Mouse (Mus musculus) gastrocnemius, adult 8-10 months (tissue): ENCODE measurements around the gene Stk10. TPM values are rescaled to one million over a fixed set of nuclear protein-coding genes. Genes with fewer than 3 reads are reported as not detected.

Source experiments
- DNase-seq, 2 experiments: peaks; one replicate each; pipeline ENCODE4 v3.0.0; 2022; ENCODE audit warnings: low spot score in 2 of 2
- total RNA-seq, 4 experiments: library from RNA; stranded (reverse); gene quantifications; 2 replicates each; pipeline ENCODE4 v1.2.4; 2022

Gene Stk10
- total RNA-seq, 4 experiments from 2014 or later, result 1.2 to 2.4 (median 1.9) TPM

DNA sequence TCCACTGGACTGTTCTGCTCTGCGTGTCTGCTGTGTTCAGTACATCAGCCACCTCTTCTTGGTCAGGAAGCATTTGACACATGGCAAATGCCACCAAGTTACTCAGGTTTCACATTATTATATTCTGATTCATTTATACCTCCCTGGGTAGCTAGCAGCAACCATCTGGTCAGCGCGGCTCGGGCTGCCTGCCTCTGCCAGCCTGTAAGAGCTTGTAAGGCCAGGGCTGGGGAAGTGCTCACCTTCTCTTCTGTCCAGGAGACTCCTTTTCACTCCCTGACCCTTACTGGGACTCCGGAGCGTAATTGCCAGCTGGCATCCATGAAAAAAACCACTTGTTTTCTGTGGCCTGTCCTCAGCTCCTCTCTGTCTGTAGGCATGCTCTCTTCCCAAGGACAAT, 16.1 kb downstream of the Stk10 start:
- no peak for DNase-seq

DNA sequence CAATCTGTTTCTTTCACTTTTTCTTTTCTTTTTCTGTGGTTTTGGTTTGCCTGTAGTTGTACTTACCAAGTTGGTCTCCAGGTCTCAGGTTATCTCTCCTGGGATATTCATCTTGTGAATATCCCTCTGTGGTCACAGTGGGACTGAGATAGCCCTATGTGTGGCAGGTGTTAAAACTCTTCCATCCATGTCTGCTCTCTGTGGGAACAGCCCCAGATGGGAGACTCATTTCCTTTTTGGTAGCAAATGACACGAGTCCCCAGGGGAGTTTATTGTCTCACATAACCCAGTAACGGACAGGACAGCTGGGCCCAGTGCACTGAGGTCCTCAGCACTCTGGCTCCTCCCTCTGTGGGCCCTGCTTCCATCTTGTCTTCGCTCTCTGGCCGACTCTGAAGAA, 17.0 kb downstream of the Stk10 start:
- DNase-seq, result no peak

DNA sequence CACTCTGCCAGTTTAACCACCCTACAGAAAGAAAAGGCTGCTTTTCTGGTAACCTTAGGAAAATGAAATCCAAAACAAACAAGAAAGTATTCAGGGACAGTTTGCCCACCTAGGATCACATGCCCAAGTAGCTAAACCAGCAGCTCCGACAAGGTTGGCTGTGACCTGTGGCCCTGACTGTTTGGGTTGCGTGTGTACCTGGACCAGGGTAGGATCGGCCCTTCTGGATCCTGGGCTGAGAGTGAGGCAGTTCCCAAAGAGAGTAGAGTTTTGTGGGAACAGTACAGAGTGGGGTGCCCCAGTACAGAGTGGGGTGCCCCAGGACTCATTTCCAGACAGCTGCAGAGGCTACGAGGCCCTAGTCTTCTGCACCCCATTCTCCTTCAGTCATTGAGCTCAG, 18.0 kb downstream of the Stk10 start:
- no peak for DNase-seq

DNA sequence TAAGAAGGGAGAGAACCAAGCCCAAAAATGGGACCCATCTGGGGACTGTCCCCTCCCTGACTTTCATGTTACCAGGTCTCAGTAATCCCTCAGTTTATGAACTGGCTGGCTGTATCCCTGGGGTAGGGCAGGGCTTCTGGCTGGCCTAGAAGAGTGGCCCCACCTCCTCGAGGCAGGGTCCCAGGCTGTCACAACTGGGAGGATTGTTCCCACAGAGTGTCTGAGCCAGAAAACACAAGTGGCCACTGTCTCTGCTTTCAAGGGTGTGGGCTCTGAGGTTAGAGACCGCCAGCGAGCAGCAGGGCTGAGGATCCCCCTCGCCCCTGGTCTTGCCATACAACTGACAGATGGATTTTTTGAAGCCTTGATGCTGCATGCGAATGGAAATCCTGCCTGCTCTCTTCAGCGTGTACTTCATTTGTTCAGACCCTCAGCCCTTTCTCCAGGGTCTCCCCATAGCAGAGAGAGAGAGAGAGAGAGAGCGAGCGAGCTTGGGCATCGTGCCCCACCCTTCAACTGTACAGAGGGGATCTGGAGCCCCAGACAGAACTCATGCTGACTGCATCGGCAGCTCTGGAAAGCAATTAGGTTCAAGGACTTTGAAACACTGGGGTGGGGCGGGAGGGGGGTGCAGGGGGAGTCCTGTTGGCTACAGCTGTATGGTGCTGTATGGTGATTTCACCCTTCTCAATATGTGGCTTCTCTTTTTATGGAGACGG, 18.6 kb downstream of the Stk10 start:
- DNase-seq, result no peak

DNA sequence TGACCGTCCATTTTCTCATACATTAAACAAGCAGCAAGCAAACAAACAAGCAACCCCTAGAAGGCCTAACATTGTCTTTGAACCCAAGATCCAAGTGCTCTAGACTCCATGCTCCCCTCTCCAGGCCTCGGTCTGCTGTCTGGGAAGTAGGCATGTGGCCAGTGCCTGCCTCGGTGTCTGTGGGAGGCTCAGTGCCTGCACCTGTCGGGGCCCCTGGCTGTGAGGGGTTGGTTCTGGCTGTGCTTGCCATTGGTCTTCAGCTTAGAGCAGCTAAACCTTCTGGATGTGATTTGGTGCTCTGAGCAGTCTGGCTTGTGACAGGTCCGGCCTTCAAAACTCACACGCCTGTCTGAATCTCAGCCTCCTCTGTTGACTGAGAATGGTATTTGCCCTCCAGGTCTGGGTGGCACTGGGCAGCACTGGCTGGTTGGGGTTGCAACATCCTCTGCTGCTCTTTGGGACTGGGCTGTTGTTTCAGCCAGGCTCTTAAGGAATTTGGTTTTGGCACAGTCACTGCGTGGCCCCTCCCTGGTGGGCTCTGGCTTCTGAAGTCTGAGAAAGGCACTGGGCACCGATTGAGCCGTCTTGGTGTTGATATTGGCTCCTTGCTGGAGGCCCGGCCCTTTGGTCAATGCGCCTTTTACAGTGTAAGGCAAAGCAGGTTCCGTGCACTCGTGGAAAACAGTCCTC, 19.4 kb downstream of the Stk10 start:
- no peak for DNase-seq

DNA sequence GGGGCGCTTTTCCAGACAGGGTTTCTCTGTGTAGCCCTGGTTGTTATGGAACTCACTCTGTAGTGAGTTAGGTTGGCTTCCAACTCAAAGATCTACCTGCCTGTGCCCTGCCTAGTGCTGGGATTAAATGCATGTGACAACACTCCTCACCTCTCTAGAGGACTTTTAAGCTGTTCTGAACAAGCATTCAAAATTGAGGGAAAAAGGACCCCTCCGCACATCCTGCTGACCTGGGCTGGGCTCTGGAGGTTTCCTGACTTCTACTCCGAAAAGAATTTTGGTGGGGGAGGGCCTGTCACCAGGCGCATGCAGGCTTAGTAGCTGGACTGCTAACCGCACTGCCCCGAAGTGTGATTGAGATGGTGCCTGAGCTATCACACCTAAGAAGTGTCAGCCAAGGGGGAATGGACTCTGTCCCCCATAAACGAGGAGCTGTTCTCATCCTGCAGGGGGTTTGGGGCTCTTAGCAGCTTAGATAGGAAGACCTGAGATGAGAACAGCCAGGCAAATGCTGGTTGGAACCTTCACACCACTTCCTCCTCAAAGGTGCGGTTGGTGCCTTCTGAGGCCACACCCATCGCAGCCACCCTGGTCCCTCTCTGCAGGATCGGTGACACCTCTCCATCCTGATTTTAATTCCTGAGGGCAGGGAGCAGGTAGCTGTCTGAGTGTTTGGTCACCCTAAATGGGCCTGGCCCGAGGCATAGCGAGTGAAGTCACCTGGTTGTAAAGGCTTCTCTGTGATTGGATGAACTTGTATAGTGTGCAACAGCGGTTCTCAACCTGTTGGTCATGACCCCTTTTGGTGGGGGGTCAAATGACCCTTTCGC, 20.4 kb downstream of the Stk10 start:
- no peak for DNase-seq

DNA sequence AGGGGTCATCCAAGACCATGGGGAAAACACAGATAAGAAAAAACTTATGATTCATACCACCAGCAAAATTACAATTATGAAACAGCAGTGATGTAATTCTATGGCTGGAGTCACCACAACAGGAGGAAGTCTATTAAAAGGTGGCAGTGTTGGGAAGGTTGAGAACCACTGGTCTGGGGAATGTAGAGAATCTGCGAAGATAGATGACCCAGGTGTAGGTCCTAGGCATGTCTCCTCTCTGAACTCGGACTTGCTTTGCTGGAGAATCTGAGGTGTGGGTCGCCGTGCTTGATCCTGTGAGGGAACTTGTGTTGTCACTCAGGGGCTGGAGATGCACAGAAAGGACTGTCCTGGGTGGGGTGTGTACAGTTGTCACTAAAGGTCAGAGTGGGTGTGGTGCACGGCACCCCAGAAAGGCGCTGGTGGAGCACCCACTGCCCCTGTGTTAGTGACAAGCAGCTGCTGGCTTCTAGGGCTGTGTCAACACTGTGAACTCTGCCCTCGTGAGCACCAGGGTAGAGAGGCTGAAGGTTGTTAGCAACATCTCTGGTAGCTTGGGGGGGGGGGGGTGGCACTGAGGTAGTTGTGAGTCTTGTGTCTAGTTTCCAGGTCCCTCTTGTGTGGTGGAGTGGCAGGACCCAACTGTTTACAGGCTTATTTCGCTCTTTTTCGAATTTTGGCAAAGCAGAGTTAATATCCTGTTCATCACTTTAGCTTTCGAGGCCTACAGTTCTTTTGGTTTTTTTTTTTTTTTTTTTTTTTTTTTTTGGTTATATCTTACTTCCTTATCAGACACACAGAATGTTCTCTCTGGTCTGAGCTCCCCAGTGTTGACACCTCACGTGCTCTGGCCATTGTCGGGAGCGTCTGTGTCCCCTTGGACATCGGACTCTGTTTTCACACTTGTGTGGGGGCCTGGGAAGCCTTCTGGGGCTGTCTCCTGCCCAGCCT, 21.3 kb downstream of the Stk10 start:
- no peak for DNase-seq

DNA sequence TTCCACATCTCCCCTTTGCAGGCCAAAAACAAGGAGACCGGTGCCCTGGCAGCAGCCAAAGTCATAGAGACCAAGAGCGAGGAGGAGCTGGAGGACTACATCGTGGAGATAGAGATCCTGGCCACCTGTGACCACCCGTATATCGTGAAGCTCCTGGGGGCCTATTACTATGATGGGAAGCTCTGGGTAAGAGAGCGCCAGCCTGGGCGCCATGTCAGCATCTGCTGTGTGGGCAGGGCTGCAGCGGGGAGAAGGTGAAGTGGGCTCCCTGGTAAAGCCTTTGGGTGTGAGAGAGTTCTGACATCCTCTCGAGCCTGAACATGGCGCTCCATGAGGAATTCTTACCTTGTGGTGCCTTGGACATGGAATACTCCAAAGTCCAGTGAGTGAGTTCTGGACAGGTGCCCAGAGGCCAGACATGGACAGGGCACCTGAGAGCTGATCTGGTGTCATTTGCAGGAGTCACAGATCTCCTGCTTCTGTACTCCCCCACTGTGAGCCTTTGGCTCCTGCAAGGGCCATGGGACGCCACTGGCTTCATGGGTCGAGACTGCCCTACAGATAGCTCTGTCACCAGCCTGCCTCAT, 22.1 kb downstream of the Stk10 start:
- DNase-seq, result no peak

DNA sequence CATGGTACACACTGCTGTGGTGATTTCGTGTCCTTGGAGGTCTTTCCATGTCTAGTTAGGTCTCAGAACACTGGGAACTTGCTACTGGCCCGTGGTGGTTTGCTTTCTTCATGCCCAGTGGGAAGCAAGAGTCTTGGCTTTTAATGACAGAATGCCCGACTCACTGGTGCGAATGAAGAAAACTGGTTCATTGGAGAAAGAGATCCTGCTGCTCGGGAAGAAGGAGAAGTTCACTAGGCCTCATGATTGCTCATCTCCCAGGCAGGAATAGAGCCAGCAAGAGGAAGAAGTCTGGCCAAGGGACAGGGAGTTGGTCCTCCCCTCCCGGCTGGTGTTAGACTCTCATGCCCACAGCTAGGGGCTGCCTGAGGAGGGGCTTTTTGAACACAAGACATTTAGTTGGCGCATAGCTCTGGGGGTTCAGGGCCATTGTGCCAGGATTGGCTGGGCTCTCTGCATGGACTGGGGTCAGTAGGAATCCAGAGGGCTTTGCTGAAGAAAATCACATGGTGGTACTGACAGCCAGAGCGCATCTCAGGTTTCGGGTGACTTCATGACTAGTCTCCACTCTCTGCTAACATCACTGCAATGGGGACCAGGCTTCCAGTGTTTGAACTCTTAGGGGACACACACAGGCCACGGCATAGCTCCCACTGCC, 23.4 kb downstream of the Stk10 start:
- no peak for DNase-seq

DNA sequence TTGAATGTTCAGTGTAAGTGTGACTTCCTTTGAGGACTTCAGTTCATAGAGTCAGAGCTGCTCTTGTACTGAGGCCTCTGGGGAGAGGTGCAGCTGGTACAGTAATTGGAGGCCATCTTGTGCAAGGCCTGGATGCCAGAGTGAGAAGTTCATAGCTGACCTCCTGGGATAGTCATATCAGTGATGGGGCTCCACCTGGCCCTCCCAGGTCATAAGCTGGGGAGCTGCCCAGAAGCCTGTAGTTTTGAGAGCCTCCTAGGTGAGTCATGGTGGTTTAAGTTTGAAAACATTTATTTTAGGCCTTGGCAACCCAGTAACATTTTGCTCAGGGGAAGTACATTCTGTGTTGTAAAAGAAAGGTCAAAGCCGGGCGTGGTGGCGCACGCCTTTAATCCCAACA, 24.9 kb downstream of the Stk10 start:
- DNase-seq, result no peak

DNA sequence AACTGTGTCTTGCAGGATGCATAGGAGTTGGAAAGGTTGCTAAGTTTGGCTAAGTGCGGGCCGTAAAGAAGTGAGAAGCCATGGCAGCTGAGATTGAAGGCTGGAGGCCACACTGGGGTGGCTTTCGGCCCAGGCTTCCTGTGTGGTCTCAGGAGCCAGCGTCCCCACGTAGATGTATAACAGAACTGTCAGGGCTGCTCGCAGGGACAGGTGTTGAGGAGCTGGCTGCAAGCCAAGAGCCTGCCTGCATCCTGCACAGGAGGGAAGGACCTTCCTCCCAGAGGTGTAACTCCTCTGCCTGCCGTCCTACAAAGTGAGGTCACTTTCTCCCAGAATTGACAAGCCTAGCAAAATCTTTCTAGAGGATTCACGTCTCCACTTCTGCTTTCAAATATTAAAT, 25.6 kb downstream of the Stk10 start:
- no peak for DNase-seq

DNA sequence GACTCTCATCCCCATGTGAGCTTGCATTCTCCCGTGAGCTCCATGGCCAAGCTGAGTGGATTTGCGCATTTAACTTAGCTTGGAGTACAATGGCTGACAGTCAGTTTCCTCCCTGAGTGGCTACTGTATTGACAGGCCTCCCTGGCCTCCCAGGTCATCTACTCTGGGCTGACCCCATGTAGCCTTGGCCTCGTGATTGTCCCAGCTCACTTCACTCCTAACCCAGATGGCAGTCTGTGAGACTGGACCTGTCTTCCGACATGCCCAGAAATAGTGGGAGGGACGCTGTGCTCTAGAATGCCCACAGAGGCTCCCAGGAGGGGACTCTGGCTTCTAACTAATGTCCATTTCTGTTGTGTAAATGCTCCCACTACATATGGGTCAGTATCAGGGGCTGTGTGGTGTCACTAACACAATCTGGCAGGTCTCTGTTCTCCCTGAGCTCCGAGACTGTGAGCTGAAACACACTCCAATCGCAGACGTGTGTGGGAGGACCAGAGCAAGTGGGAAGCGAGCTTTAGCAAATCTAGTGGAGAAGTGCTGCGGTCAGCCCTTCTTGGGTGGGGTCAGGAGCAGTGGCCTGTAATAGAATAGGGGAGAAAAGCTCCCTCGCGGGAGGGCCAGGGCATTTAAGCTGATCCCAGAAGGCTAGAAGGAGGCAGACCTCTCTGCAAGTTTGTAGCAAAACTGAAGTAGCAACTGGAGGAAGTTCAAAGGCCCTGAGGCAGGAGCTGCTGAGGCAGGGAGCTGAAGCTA, 27.1 kb downstream of the Stk10 start:
- no peak for DNase-seq

DNA sequence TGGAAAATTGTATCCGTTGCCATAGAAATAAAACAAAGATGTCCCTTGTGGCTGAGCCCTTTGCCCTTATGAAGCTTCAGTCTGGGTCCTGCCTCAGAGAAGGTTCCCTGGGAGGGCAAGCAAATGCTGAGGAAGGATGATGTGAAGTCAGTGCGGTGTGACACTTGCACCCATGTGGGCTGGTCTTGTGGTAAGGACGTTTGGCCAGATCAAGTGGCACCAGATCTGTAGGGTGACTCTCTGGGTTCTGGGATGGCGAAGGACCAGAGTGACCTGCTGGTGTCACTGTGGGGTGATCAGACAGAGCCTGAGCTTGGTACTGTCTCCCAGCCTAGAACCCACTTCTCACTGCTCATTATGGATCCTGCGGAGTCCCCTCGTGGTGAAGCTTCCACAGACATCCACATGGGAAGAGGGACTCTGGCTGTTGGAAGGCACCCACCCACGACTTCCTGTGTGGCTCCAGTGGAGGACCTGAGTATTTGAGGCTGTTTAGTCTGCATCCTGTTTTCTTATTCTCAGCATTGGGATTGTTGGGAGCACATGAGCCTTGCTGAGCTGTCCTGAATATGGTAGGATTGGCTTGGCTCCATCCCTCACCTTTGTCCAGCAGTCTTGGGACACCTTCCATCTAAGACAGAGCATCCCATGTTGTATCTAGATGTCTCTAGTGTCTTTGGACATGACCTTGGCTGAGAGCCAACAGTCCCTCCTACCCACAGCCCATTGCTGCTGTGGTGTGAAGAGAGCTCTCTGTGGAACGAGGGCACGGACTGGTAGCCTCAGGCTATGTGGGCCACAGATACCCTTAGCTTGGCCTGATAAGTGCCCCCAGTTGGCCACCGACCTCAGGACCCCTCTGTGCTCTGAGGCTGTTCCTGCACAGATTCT, 28.6 kb downstream of the Stk10 start:
- no peak for DNase-seq

DNA sequence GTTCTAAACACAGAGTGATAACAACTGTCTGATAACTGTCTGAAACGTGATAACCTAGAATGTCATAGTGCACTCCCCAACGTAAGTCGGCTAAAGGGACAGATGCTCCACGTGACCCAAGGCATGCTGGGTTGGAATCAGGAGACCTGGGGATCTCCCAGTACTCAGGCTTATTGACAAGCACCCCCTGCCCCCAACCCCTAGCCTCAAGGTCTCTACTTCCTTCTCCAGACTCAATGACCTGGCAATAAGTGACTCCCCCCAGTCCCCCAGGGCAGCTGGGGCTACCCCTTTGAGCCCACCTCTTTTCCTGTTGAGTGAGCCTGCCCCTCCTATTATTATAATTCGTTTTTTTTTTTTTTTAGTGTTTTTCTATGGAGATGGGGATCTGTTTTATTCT, 29.6 kb downstream of the Stk10 start:
- DNase-seq, result no peak

DNA sequence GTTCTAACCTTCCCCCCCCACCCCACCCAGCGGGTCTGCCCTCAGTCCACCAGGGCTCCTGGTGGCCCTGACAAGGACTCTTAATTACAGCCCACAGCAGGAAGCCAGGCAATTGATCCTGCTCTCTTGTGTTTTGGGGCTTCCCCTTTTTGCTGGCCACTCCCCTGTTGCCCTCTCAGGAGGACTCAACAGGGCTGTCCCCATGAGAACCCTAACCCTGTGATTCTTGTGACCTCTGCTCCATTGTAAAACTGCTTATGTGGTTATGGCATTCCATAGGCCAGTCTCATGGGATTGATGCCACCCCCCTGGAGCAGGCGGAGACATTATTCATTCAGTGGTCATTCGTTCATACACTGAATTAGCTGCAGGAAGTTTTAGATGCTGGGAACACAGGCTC, 30.6 kb downstream of the Stk10 start:
- no peak for DNase-seq

DNA sequence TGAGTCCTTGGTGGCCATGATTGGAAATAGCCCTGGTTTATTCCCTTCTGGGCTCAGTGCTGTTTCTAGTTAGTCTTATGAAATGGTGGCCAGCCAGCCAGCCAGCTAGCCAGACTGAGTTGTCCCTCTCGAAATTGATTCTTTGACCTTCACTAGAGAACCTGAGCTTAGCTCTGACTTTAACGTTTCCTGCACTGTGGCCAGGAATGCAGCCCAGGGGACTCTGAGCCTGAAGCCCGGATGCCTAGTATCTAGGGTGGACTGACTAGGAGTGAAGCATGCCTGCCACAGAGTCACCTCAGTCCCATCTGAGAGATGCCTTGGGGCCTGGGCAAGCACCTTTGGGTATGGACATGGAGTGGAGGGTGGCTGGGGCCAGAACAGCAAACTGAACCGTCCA, 31.5 kb downstream of the Stk10 start:
- DNase-seq, result no peak

DNA sequence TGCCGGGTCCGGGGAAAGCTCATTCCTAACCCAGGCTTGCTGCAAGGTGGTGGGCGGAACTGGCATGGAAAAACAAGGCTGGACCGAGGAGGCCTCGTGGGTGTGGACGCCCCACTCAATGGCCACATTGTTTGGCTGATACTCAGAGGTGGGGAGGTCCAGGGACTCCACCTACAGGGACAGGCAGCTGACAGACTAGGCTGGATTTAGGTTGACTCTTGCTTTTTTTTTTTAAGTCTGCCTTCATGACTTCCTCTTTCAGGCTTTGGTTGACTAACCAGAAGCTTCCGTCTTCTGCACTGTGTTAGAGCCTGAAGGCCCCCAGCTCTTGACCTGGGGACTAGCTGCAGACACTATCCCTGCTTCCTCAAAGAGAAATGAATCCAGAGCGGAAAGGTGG, 32.0 kb downstream of the Stk10 start:
- no peak for DNase-seq

DNA sequence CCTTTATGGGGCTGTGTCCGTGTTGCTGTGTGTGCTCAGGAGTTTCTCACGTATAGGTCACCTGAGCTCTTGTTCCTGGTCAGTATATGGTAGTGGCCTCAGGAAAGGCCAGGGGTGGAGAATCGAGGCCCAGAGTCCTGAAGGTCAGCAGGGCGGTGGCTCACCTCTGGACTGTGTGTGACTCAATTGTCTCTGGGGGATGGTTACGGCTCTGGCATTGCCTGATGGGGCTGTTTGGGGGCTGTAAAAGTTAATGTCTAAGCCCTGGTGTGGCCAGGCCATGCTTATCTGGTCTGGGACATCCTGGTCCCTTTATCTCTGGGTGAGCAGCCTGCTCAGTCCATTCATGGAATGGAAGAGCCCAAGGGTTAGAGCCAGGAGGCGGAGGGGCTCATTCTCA, 33.1 kb downstream of the Stk10 start:
- no peak for DNase-seq
